Mouse (Mus musculus) lung, postnatal 0 days (tissue): Measurements from ENCODE around the gene Rptor.

Source experiments
- CTCF ChIP-seq: IDR thresholded peaks from 2 replicates; pipeline ENCODE4 v1.5.1; 2016; ENCODE audit warnings: antibody characterized with exemption, mild to moderate bottlenecking
- EP300 ChIP-seq: IDR thresholded peaks from 2 replicates; pipeline ENCODE4 v1.6.1; 2016; ENCODE audit warnings: antibody characterized with exemption, mild to moderate bottlenecking, control low read depth

- TF ChIP-seq EP300 (no peak), CTCF (no peak)
Observed at GRCm38 (mm10) chr11:119824072-119824649, 221.5 kb downstream of the Rptor start.
